Mouse (Mus musculus): Measurements from ENCODE around the gene 1810046K07Rik. TPM values are rescaled to one million over a fixed set of nuclear protein-coding genes. Genes with fewer than 3 reads are reported as not detected.

1810046K07Rik gene
- polyA plus RNA-seq, 1 experiment from 2014 or later, result 1.00 TPM

- ATAC-seq (ENCODE audit: insufficient number of reproducible peaks, insufficient read depth, low FRiP score, low read depth), result no peak
- no peak overlapping the region for H3K9ac ChIP-seq (replicated peaks; ENCODE audit: low read depth, low read length)
- H3K4me1 ChIP-seq (ENCODE audit: control insufficient read depth, insufficient read depth, low read length), result no peaks in the 10 kb centered on the region
- H3K4me2 ChIP-seq (replicated peaks; ENCODE audit: low read depth, low read length), result no peak overlapping the region
- no peak overlapping the region for H3K27ac ChIP-seq (ENCODE audit: low read length)
- no peaks in the 10 kb centered on the region for H3K9me3 ChIP-seq (ENCODE audit: control insufficient read depth, low read depth, low read length)
- no peaks in the 10 kb centered on the region for H3K27me3 ChIP-seq (ENCODE audit: control insufficient read depth, insufficient read depth, low read length)
- H3K36me3 ChIP-seq (ENCODE audit: control insufficient read depth, insufficient read depth, low read length), result no peaks in the 10 kb centered on the region
- no peak overlapping the region for H3K4me3 ChIP-seq (ENCODE audit: low read depth, low read length)
- WGBS, result 88% methylated on average over 13 of the region's 13 CpGs
Measured at GRCm38 (mm10) chr9:51331449-51332238, 2.9 kb upstream of the 1810046K07Rik start.

GRCm38 (mm10) chr9:51327555-51327903 lies 1.2 kb downstream of the 1810046K07Rik start:
- no peak overlapping the region for H3K9ac ChIP-seq (replicated peaks; ENCODE audit: low read depth, low read length)
- WGBS, result 81% methylated on average over 5 of the region's 5 CpGs
- H3K4me1 ChIP-seq (ENCODE audit: control insufficient read depth, insufficient read depth, low read length), result no peaks in the 10 kb centered on the region
- H3K9me3 ChIP-seq (ENCODE audit: control insufficient read depth, low read depth, low read length), result no peaks in the 10 kb centered on the region
- no peak for ATAC-seq (ENCODE audit: insufficient number of reproducible peaks, insufficient read depth, low FRiP score, low read depth)
- H3K36me3 ChIP-seq (ENCODE audit: control insufficient read depth, insufficient read depth, low read length), result no peaks in the 10 kb centered on the region
- no peak overlapping the region for H3K4me3 ChIP-seq (ENCODE audit: low read depth, low read length)
- H3K4me2 ChIP-seq (replicated peaks; ENCODE audit: low read depth, low read length), result no peak overlapping the region
- no peak overlapping the region for H3K27ac ChIP-seq (ENCODE audit: low read length)
- H3K27me3 ChIP-seq (ENCODE audit: control insufficient read depth, insufficient read depth, low read length), result no peaks in the 10 kb centered on the region

- Histone ChIP-seq H3K36me3 (ENCODE audit: control insufficient read depth, insufficient read depth, low read length) (no peaks in the 10 kb centered on the region), H3K27ac (ENCODE audit: low read length) (no peak overlapping the region), H3K27me3 (ENCODE audit: control insufficient read depth, insufficient read depth, low read length) (no peaks in the 10 kb centered on the region), H3K9ac (replicated peaks; ENCODE audit: low read depth, low read length) (no peak overlapping the region), H3K9me3 (ENCODE audit: control insufficient read depth, low read depth, low read length) (no peaks in the 10 kb centered on the region), H3K4me1 (ENCODE audit: control insufficient read depth, insufficient read depth, low read length) (no peaks in the 10 kb centered on the region), H3K4me2 (replicated peaks; ENCODE audit: low read depth, low read length) (no peak overlapping the region), H3K4me3 (ENCODE audit: low read depth, low read length) (no peak overlapping the region)
- WGBS, result 87% methylated on average over 11 of the region's 11 CpGs
- ATAC-seq (ENCODE audit: insufficient number of reproducible peaks, insufficient read depth, low FRiP score, low read depth), result no peak
Measured at GRCm38 (mm10) chr9:51326619-51327554, 1.8 kb downstream of the 1810046K07Rik start.

GRCm38 (mm10) chr9:51324406-51325065 lies 4.2 kb downstream of the 1810046K07Rik start:
- Histone ChIP-seq H3K27ac (ENCODE audit: low read length) (no peak overlapping the region), H3K27me3 (ENCODE audit: control insufficient read depth, insufficient read depth, low read length) (no peaks in the 10 kb centered on the region), H3K4me1 (ENCODE audit: control insufficient read depth, insufficient read depth, low read length) (no peaks in the 10 kb centered on the region), H3K9me3 (ENCODE audit: control insufficient read depth, low read depth, low read length) (no peaks in the 10 kb centered on the region), H3K4me2 (replicated peaks; ENCODE audit: low read depth, low read length) (no peak overlapping the region), H3K9ac (replicated peaks; ENCODE audit: low read depth, low read length) (no peak overlapping the region), H3K4me3 (ENCODE audit: low read depth, low read length) (no peak overlapping the region), H3K36me3 (ENCODE audit: control insufficient read depth, insufficient read depth, low read length) (no peaks in the 10 kb centered on the region)
- ATAC-seq (ENCODE audit: insufficient number of reproducible peaks, insufficient read depth, low FRiP score, low read depth), result no peak
- 83% methylated on average over 7 of the region's 7 CpGs for WGBS

- Histone ChIP-seq H3K9me3 (ENCODE audit: control insufficient read depth, low read depth, low read length) (no peaks in the 10 kb centered on the region), H3K36me3 (ENCODE audit: control insufficient read depth, insufficient read depth, low read length) (no peaks in the 10 kb centered on the region), H3K4me3 (ENCODE audit: low read depth, low read length) (no peak overlapping the region), H3K27ac (ENCODE audit: low read length) (no peak overlapping the region), H3K4me1 (ENCODE audit: control insufficient read depth, insufficient read depth, low read length) (no peaks in the 10 kb centered on the region), H3K9ac (replicated peaks; ENCODE audit: low read depth, low read length) (no peak overlapping the region), H3K4me2 (replicated peaks; ENCODE audit: low read depth, low read length) (no peak overlapping the region), H3K27me3 (ENCODE audit: control insufficient read depth, insufficient read depth, low read length) (no peaks in the 10 kb centered on the region)
- WGBS, result 63% methylated on average over 1 of the region's 1 CpGs
- ATAC-seq (ENCODE audit: insufficient number of reproducible peaks, insufficient read depth, low FRiP score, low read depth), result no peak
Measured at GRCm38 (mm10) chr9:51320096-51320495, 8.6 kb downstream of the 1810046K07Rik start.

GRCm38 (mm10) chr9:51318246-51318645 lies 10.5 kb downstream of the 1810046K07Rik start:
- Histone ChIP-seq H3K27ac (ENCODE audit: low read length) (no peak overlapping the region), H3K4me2 (replicated peaks; ENCODE audit: low read depth, low read length) (no peak overlapping the region), H3K36me3 (ENCODE audit: control insufficient read depth, insufficient read depth, low read length) (no peaks in the 10 kb centered on the region), H3K9ac (replicated peaks; ENCODE audit: low read depth, low read length) (no peak overlapping the region), H3K27me3 (ENCODE audit: control insufficient read depth, insufficient read depth, low read length) (no peaks in the 10 kb centered on the region), H3K9me3 (ENCODE audit: control insufficient read depth, low read depth, low read length) (no peaks in the 10 kb centered on the region), H3K4me1 (ENCODE audit: control insufficient read depth, insufficient read depth, low read length) (no peaks in the 10 kb centered on the region), H3K4me3 (ENCODE audit: low read depth, low read length) (no peak overlapping the region)
- 69% methylated on average over 4 of the region's 4 CpGs for whole genome bisulfite sequencing
- no peak for ATAC-seq (ENCODE audit: insufficient number of reproducible peaks, insufficient read depth, low FRiP score, low read depth)

- Histone ChIP-seq H3K4me1 (ENCODE audit: control insufficient read depth, insufficient read depth, low read length) (0 out of 2 replicates have a peak, but pooled peaks cover 3% of the 10 kb centered on the region), H3K36me3 (ENCODE audit: control insufficient read depth, insufficient read depth, low read length) (no peaks in the 10 kb centered on the region), H3K27me3 (ENCODE audit: control insufficient read depth, insufficient read depth, low read length) (no peaks in the 10 kb centered on the region), H3K4me3 (ENCODE audit: low read depth, low read length) (no peak overlapping the region), H3K9ac (replicated peaks; ENCODE audit: low read depth, low read length) (no peak overlapping the region), H3K9me3 (ENCODE audit: control insufficient read depth, low read depth, low read length) (no peaks in the 10 kb centered on the region), H3K4me2 (replicated peaks; ENCODE audit: low read depth, low read length) (no peak overlapping the region), H3K27ac (ENCODE audit: low read length) (no peak overlapping the region)
- ATAC-seq (ENCODE audit: insufficient number of reproducible peaks, insufficient read depth, low FRiP score, low read depth), result no peak
- 93% methylated on average over 4 of the region's 4 CpGs for WGBS
Measured at GRCm38 (mm10) chr9:51317322-51317721, 11.4 kb downstream of the 1810046K07Rik start.

GRCm38 (mm10) chr9:51315402-51316063 lies 13.2 kb downstream of the 1810046K07Rik start:
- H3K27me3 ChIP-seq (ENCODE audit: control insufficient read depth, insufficient read depth, low read length), result no peaks in the 10 kb centered on the region
- H3K9ac ChIP-seq (replicated peaks; ENCODE audit: low read depth, low read length), result no peak overlapping the region
- no peaks in the 10 kb centered on the region for H3K9me3 ChIP-seq (ENCODE audit: control insufficient read depth, low read depth, low read length)
- 0 out of 2 replicates have a peak, but pooled peaks cover 5% of the 10 kb centered on the region for H3K4me1 ChIP-seq (ENCODE audit: control insufficient read depth, insufficient read depth, low read length)
- H3K27ac ChIP-seq (ENCODE audit: low read length), result no peak overlapping the region
- ATAC-seq (ENCODE audit: insufficient number of reproducible peaks, insufficient read depth, low FRiP score, low read depth), result no peak
- no peaks in the 10 kb centered on the region for H3K36me3 ChIP-seq (ENCODE audit: control insufficient read depth, insufficient read depth, low read length)
- no peak overlapping the region for H3K4me2 ChIP-seq (replicated peaks; ENCODE audit: low read depth, low read length)
- 49% methylated on average over 6 of the region's 6 CpGs for WGBS
- H3K4me3 ChIP-seq (ENCODE audit: low read depth, low read length), result no peak overlapping the region

Measured in stomach, embryonic 14.5 days (tissue).